Mouse (Mus musculus) embryonic facial prominence, embryonic 11.5 days (tissue): ENCODE measurements around the gene Prdx6b. TPM values are rescaled to one million over a fixed set of nuclear protein-coding genes. Genes with fewer than 3 reads are reported as not detected.

ENCODE experiments used
- ATAC-seq: fragments of 200-750 bp; cut with Nextera tagmentation; replicated peaks from 2 replicates; pipeline ENCODE4 v1.8.0; 2017; ENCODE audit warnings: low read depth; ENCODE audit not compliant: insufficient number of reproducible peaks, low FRiP score, low TSS enrichment
- DNase-seq: peaks from one replicate; pipeline ENCODE4 v3.0.0-alpha.2; 2015; ENCODE audit warnings: low spot score
- H3K27ac ChIP-seq: fragments of 300-500 bp; sonication (generic); replicated peaks from 2 replicates; pipeline ENCODE4 v1.5.1; 2014; ENCODE audit warnings: mild to moderate bottlenecking, low read depth, low read length, control low read depth
- H3K27me3 ChIP-seq: fragments of 300-500 bp; sonication (generic); 2 replicates; pipeline ENCODE4 v1.6.1; 2014; ENCODE audit warnings: mild to moderate bottlenecking, low read length, moderate library complexity, mixed read lengths; ENCODE audit not compliant: control insufficient read depth, insufficient read depth
- H3K36me3 ChIP-seq: fragments of 300-500 bp; sonication (generic); replicated peaks from 2 replicates; pipeline ENCODE4 v1.6.1; 2014; ENCODE audit warnings: low read depth, mild to moderate bottlenecking, low read length, moderate library complexity, mixed read lengths; ENCODE audit not compliant: control insufficient read depth, insufficient read depth
- H3K4me1 ChIP-seq: fragments of 300-500 bp; sonication (generic); 2 replicates; pipeline ENCODE4 v1.6.1; 2014; ENCODE audit warnings: low read length, mixed read lengths; ENCODE audit not compliant: control insufficient read depth, insufficient read depth
- H3K4me2 ChIP-seq: fragments of 300-500 bp; sonication (generic); 2 replicates; pipeline ENCODE4 v1.6.1; 2014; ENCODE audit warnings: low read depth, mild to moderate bottlenecking, control low read depth, low read length, moderate library complexity
- H3K4me3 ChIP-seq: fragments of 300-500 bp; sonication (generic); 2 replicates; pipeline ENCODE4 v1.5.1; 2014; ENCODE audit warnings: low read depth, low read length, control low read depth
- H3K9ac ChIP-seq: fragments of 300-500 bp; sonication (generic); replicated peaks from 2 replicates; pipeline ENCODE4 v1.6.1; 2014; ENCODE audit warnings: mild to moderate bottlenecking, control low read depth, low read length
- H3K9me3 ChIP-seq: fragments of 300-500 bp; sonication (generic); replicated peaks from 2 replicates; pipeline ENCODE4 v1.6.1; 2016; ENCODE audit warnings: mild to moderate bottlenecking, low read length, inconsistent platforms, mixed read lengths; ENCODE audit not compliant: control insufficient read depth
- WGBS: fragments of 180-500 bp; shearing (Covaris S2); extraction: QIAGEN DNeasy Blood & Tissue Kit; methylation state at CpG from one replicate; pipeline ENCODE4 v1.1.7; 2014; 5-methylcytosine and 5-hydroxymethylcytosine counted together
- polyA plus RNA-seq: library from polyadenylated mRNA; unstranded; fragments of >200 nt; fragmentation: Nextera tagmentation; extraction: Ambion mirVana; gene quantifications from 2 replicates; pipeline ENCODE4 v1.2.1, GENCODE M21; 2014

The Prdx6b gene
- polyA plus RNA-seq, 1 experiment from 2014 or later, result not detected

GRCm38 (mm10) chr2:80328961-80329653, 36.8 kb downstream of the Prdx6b start:
- Histone ChIP-seq H3K4me2 (no peak overlapping the region), H3K27ac (no peak overlapping the region), H3K9ac (no peak overlapping the region), H3K36me3 (peaks cover 6% of the 10 kb centered on the region), H3K4me3 (no peak overlapping the region), H3K4me1 (no peaks in the 10 kb centered on the region), H3K27me3 (no peaks in the 10 kb centered on the region), H3K9me3 (no peaks in the 10 kb centered on the region)
- ATAC-seq, result no peak
- WGBS, result 96% methylated on average over 7 of the region's 7 CpGs
- no peak for DNase-seq

GRCm38 (mm10) chr2:80340537-80340936, 48.3 kb downstream of the Prdx6b start:
- H3K4me2 ChIP-seq, result no peak overlapping the region

More at GRCm38 (mm10) chr2:80340537-80340936, 48.3 kb downstream of the Prdx6b start:
- no peaks in the 10 kb centered on the region for H3K27me3 ChIP-seq
- no peak overlapping the region for H3K9ac ChIP-seq
- H3K4me1 ChIP-seq, result no peaks in the 10 kb centered on the region
- no peaks in the 10 kb centered on the region for H3K9me3 ChIP-seq
- peaks cover 9% of the 10 kb centered on the region for H3K36me3 ChIP-seq
- ATAC-seq (no peak), DNase-seq (no peak)
- 96% methylated on average over 9 of the region's 9 CpGs for WGBS
- no peak overlapping the region for H3K27ac ChIP-seq
- no peak overlapping the region for H3K4me3 ChIP-seq

Other genes starting within 250 kb of the Prdx6b start
- gene Pde1a, start 163.0 kb upstream of the Prdx6b start, polyA plus RNA-seq, result 3.3 and 4.4 TPM in 2 replicates
- 106 and 114 TPM in 2 replicates for gene Dnajc10, start 23.0 kb downstream of the Prdx6b start, polyA plus RNA-seq
- gene Frzb, start 155.2 kb downstream of the Prdx6b start, polyA plus RNA-seq, result 73.6 and 78.6 TPM in 2 replicates